Mouse (Mus musculus): ENCODE results near the gene Plet1. TPM values are rescaled to one million over a fixed set of nuclear protein-coding genes. Genes with fewer than 3 reads are reported as not detected.
A peak's percentile ranks its signal among the peaks of the same experiment; 100 is the strongest.

The Plet1 gene
- polyA plus RNA-seq, 1 experiment from 2014 or later, result 76.4 TPM

DNA sequence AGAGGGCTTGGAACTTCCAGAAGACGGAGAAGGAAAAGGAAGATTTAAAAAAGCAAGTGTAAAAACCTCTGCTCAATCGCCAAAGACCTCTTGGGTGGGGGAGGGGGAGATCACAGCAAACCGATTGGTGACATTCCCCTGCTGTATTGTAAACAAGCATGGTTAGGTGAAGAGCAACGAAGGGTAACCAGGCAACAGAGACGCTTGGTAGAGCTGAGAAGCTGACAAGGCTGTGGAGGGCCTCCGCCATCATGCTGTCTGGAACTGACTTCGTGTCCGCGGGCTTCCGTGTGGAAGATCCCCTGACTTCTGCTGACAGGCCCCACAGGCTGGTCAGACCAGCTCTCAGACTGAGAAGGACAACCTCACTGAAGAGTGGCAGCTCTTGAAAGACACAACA, 8.8 kb upstream of the Plet1 start:
- TF ChIP-seq EP300 (optimal IDR thresholded peaks at IDR 0.05), result no peak
- TF ChIP-seq CTCF (IDR thresholded peaks at IDR 0.05; ENCODE audit: low read depth), result no peak
- 17% methylated on average over 10 of the region's 10 CpGs for WGBS
- Histone ChIP-seq H3K4me2 (replicated peaks; ENCODE audit: low read depth) (no peak overlapping the region), H3K4me3 (ENCODE audit: low read depth, low read length) (no peak overlapping the region), H3K27ac (replicated peaks) (no peak overlapping the region), H3K4me1 (replicated peaks; ENCODE audit: control insufficient read depth, insufficient read depth) (no peaks in the 10 kb centered on the region), H3K9me3 (ENCODE audit: control insufficient read depth, low read length) (no peaks in the 10 kb centered on the region), H3K27me3 (ENCODE audit: control insufficient read depth, insufficient read depth, low read length) (no peaks in the 10 kb centered on the region), H3K9ac (ENCODE audit: low read length) (no peak overlapping the region), H3K36me3 (ENCODE audit: control insufficient read depth, insufficient read depth, low read length) (no peaks in the 10 kb centered on the region)
- no peak for DNase-seq (ENCODE audit: low spot score)
- ATAC-seq (ENCODE audit: low FRiP score, low TSS enrichment), result no peak

- no peak overlapping the region for H3K27ac ChIP-seq (replicated peaks)
- no peaks in the 10 kb centered on the region for H3K9me3 ChIP-seq (ENCODE audit: control insufficient read depth, low read length)
- ATAC-seq (ENCODE audit: low FRiP score, low TSS enrichment) (0 out of 2 replicates have a peak, but pooled peaks have one; percentile 14), DNase-seq (ENCODE audit: low spot score) (no peak)
- H3K4me3 ChIP-seq (ENCODE audit: low read depth, low read length), result no peak overlapping the region
- no peaks in the 10 kb centered on the region for H3K27me3 ChIP-seq (ENCODE audit: control insufficient read depth, insufficient read depth, low read length)
- no peaks in the 10 kb centered on the region for H3K4me1 ChIP-seq (replicated peaks; ENCODE audit: control insufficient read depth, insufficient read depth)
- no peaks in the 10 kb centered on the region for H3K36me3 ChIP-seq (ENCODE audit: control insufficient read depth, insufficient read depth, low read length)
- H3K4me2 ChIP-seq (replicated peaks; ENCODE audit: low read depth), result no peak overlapping the region
- TF ChIP-seq CTCF (IDR thresholded peaks at IDR 0.05; ENCODE audit: low read depth), result no peak
- TF ChIP-seq EP300 (optimal IDR thresholded peaks at IDR 0.05), result no peak
- no peak overlapping the region for H3K9ac ChIP-seq (ENCODE audit: low read length)
Observed at GRCm38 (mm10) chr9:50490836-50491235, 3.5 kb upstream of the Plet1 start.

DNA sequence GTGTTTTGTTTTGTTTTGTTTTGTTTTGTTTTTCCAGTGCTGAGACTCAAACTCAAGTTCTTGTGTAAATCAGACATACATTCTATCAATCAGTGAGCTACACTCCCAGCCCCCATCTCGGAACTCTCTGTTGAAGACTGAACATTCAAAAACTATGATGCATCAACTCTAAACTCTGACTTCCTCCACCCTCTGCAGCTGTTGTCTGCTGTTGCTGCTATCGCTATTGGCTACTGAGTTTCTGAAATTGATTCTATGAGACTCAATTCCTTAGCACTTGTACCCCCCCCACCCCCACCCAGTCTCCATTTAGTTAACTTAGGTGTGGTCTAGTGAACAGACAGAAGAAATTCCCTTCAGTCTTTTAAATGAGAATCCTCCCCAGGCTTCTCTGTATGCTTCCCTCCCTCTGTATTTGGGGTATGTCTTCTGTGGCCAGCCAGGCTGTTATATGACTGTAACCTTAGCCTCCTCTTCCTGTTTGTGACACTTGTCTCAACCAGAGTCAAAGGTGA, 2.7 kb upstream of the Plet1 start:
- Histone ChIP-seq H3K4me1 (replicated peaks; ENCODE audit: control insufficient read depth, insufficient read depth) (no peaks in the 10 kb centered on the region), H3K4me2 (replicated peaks; ENCODE audit: low read depth) (no peak overlapping the region), H3K4me3 (ENCODE audit: low read depth, low read length) (no peak overlapping the region), H3K36me3 (ENCODE audit: control insufficient read depth, insufficient read depth, low read length) (no peaks in the 10 kb centered on the region), H3K27ac (replicated peaks) (no peak overlapping the region), H3K9me3 (ENCODE audit: control insufficient read depth, low read length) (no peaks in the 10 kb centered on the region), H3K9ac (ENCODE audit: low read length) (no peak overlapping the region), H3K27me3 (ENCODE audit: control insufficient read depth, insufficient read depth, low read length) (no peaks in the 10 kb centered on the region)
- TF ChIP-seq CTCF (IDR thresholded peaks at IDR 0.05; ENCODE audit: low read depth), result no peak
- TF ChIP-seq EP300 (optimal IDR thresholded peaks at IDR 0.05), result no peak
- 47% methylated on average over 2 of the region's 2 CpGs for WGBS
- DNase-seq (ENCODE audit: low spot score) (no peak), ATAC-seq (ENCODE audit: low FRiP score, low TSS enrichment) (no peak)

DNA sequence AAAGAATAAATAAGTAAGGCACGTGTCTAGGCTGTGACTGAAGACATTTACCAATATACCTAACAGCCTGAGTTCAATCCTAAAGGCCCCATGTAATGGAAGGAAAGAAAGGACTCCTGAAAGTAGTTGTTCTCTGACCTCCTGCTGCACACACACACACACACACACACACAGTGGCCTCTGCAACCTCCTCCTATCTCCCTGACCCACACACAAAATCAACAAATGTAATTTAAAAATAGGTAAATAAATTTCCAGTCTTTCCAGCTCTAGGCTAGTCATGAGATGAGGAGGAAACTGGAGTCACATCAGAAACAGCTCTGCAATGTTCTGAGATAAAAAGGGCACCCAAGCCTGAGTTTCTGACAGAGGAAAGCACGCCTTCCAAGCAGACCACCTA, 548 bp upstream of the Plet1 start:
- no peak for TF ChIP-seq CTCF (IDR thresholded peaks at IDR 0.05; ENCODE audit: low read depth)
- peak overlapping the region; percentile 70; the same call in 1 of the 2 replicates for H3K27ac ChIP-seq (replicated peaks)
- H3K4me2 ChIP-seq (replicated peaks; ENCODE audit: low read depth), result no peak overlapping the region
- no peaks in the 10 kb centered on the region for H3K4me1 ChIP-seq (replicated peaks; ENCODE audit: control insufficient read depth, insufficient read depth)
- DNase-seq (ENCODE audit: low spot score), result peak; percentile 53
- WGBS, result 53% methylated on average over 2 of the region's 2 CpGs
- no peaks in the 10 kb centered on the region for H3K27me3 ChIP-seq (ENCODE audit: control insufficient read depth, insufficient read depth, low read length)
- H3K9me3 ChIP-seq (ENCODE audit: control insufficient read depth, low read length), result no peaks in the 10 kb centered on the region
- H3K9ac ChIP-seq (ENCODE audit: low read length), result no peak overlapping the region
- no peaks in the 10 kb centered on the region for H3K36me3 ChIP-seq (ENCODE audit: control insufficient read depth, insufficient read depth, low read length)
- no peak overlapping the region for H3K4me3 ChIP-seq (ENCODE audit: low read depth, low read length)
- ATAC-seq (ENCODE audit: low FRiP score, low TSS enrichment), result peak; percentile 73

DNA sequence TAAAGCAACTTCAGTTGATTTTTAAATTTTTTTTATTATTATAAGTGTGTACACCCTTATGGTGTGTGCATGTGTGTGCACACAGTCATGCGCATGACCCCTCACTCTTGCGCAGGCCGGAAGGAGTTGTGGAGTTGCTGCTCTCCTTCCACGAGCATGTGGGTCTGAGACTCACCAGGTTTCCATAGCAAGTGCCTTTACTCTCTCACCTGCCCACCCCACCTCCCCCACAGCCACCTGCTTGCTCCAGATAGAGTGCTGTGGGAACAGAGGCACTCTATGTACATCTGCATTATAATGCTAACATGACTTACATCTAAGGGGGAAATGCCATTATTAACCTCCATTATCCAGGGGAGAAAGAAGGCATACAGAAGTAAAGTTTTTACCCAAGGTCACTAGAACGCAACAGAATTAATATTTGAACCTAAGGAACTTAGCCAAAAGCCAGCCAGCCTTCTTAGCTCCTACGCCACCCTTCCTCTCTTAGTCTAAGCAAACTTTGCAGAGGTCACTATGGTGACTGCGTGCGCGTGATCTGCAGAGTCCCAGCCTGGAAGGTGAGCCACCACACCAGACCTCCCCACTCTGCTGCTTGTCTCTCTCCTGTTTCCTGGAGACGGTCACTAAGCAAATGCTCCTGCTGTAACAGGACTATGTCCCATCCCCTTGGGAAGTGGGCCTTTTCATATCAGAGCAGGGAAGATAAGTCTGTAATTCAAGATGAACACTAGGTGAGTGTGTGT, 1.3 kb downstream of the Plet1 start:
- H3K4me2 ChIP-seq (replicated peaks; ENCODE audit: low read depth), result peak overlapping the region; percentile 32; the same call in 1 of the 2 replicates
- H3K4me1 ChIP-seq (replicated peaks; ENCODE audit: control insufficient read depth, insufficient read depth), result no peaks in the 10 kb centered on the region
- no peaks in the 10 kb centered on the region for H3K27me3 ChIP-seq (ENCODE audit: control insufficient read depth, insufficient read depth, low read length)
- H3K9ac ChIP-seq (ENCODE audit: low read length), result no peak overlapping the region
- H3K9me3 ChIP-seq (ENCODE audit: control insufficient read depth, low read length), result no peaks in the 10 kb centered on the region
- ATAC-seq (ENCODE audit: low FRiP score, low TSS enrichment) (peak; percentile 57; the same call in 1 of the 2 replicates), DNase-seq (ENCODE audit: low spot score) (peak; percentile 67)
- WGBS, result 65% methylated on average over 10 of the region's 10 CpGs
- TF ChIP-seq CTCF (IDR thresholded peaks at IDR 0.05; ENCODE audit: low read depth), result no peak
- no peak for TF ChIP-seq EP300 (optimal IDR thresholded peaks at IDR 0.05)
- peak overlapping the region; percentile 6; the same call in 1 of the 2 replicates for H3K4me3 ChIP-seq (ENCODE audit: low read depth, low read length)
- H3K36me3 ChIP-seq (ENCODE audit: control insufficient read depth, insufficient read depth, low read length), result no peaks in the 10 kb centered on the region
- peak overlapping the region; percentile 35; the same call in 1 of the 2 replicates for H3K27ac ChIP-seq (replicated peaks)

DNA sequence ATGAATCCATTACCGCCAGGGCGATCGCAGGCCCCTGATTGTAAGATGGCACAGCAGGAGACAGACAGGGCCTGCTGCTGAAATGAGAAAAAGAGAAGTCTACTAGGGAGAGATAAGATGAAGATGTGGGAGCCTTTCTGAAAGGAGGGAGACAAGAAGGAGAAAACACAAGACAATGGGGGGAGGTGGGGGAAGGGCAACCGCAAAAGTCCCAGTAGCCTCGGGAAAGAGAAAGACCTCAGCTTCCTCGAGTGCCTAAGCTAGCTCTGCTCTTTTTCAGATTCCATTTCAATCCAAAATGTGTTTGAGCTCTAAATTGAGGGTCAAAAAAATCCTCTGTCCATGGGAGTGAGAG, 1.8 kb downstream of the Plet1 start:
- Histone ChIP-seq H3K4me1 (replicated peaks; ENCODE audit: control insufficient read depth, insufficient read depth) (no peaks in the 10 kb centered on the region), H3K4me2 (replicated peaks; ENCODE audit: low read depth) (peak overlapping the region; percentile 15), H3K9ac (ENCODE audit: low read length) (no peak overlapping the region), H3K4me3 (ENCODE audit: low read depth, low read length) (peak overlapping the region; percentile 3; the same call in 1 of the 2 replicates), H3K9me3 (ENCODE audit: control insufficient read depth, low read length) (no peaks in the 10 kb centered on the region), H3K27ac (replicated peaks) (no peak overlapping the region), H3K27me3 (ENCODE audit: control insufficient read depth, insufficient read depth, low read length) (no peaks in the 10 kb centered on the region), H3K36me3 (ENCODE audit: control insufficient read depth, insufficient read depth, low read length) (no peaks in the 10 kb centered on the region)
- TF ChIP-seq CTCF (IDR thresholded peaks at IDR 0.05; ENCODE audit: low read depth), result no peak
- no peak for TF ChIP-seq EP300 (optimal IDR thresholded peaks at IDR 0.05)
- WGBS, result 45% methylated on average over 6 of the region's 6 CpGs
- DNase-seq (ENCODE audit: low spot score) (no peak), ATAC-seq (ENCODE audit: low FRiP score, low TSS enrichment) (no peak)

Data from stomach, postnatal 0 days (tissue).